Mouse (Mus musculus): ENCODE results near the gene Armc7. TPM values are rescaled to one million over a fixed set of nuclear protein-coding genes. Genes with fewer than 3 reads are reported as not detected.
"Not testable (repeated sequence)": the region's sequence is repeated elsewhere in the genome, so short reads cannot be mapped to it uniquely, and the experiment has no call there.

The Armc7 gene
- polyA plus RNA-seq, 1 experiment from 2014 or later = 9.0 TPM

DNA sequence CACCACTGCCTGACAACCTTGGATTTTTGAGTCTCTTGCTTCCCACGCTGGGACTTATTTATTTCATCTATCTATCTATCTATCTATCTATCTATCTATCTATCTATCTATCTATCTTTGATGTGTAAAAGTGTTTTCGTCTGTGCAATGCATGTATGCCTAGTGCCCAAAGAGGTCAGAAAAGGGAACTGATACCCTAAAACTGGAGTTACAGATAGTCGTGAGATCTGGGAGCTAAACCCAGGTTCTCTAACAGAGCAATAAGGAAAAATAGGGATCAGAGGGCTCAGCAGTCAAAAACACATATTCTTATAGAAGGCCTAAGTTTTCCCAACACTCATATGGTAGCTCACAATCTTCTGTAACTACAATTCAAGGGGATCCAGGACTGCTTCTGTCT lies 44.1 kb downstream of the Armc7 start:
- H3K4me3 ChIP-seq (ENCODE audit: low read depth, low read length) = no peak overlapping the region
- H3K9me3 ChIP-seq (ENCODE audit: control insufficient read depth, low read length) = no peaks in the 10 kb centered on the region
- no peak overlapping the region for H3K27ac ChIP-seq (ENCODE audit: low read depth, low read length)
- no peak for ATAC-seq (ENCODE audit: low FRiP score)
- no peak overlapping the region for H3K9ac ChIP-seq (ENCODE audit: low read depth, low read length)
- no peak overlapping the region for H3K4me2 ChIP-seq (replicated peaks; ENCODE audit: low read depth, low read length)
- 0 out of 2 replicates have a peak, but pooled peaks cover 2% of the 10 kb centered on the region for H3K36me3 ChIP-seq (ENCODE audit: control insufficient read depth, insufficient read depth, low read length)
- no peak for DNase-seq (ENCODE audit: low spot score)
- no peaks in the 10 kb centered on the region for H3K27me3 ChIP-seq (ENCODE audit: control insufficient read depth, insufficient read depth, low read length)
- 91% methylated on average over 3 of the region's 3 CpGs for WGBS
- no peaks in the 10 kb centered on the region for H3K4me1 ChIP-seq (replicated peaks; ENCODE audit: control insufficient read depth, insufficient read depth, low read length)

DNA sequence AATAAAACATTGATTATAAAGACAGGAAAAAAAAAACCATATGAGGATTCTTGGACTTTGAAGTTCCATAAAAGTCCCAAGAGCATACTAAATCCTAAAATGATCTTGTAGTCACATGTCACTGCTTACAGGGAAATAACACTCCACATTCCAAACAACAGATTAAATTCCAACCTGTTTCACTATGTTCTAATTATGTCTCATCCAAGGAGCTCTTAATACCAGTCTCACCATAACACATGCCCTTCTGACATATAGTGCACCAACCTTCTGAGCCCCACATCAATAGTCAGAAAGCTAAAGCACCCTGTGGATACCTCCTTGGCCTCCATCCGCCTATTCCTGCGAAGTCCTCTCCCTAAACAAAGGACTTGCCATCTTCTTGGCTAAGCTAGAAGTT lies 44.8 kb downstream of the Armc7 start:
- ATAC-seq (ENCODE audit: low FRiP score) = no peak
- Histone ChIP-seq H3K9ac (ENCODE audit: low read depth, low read length) (no peak overlapping the region), H3K36me3 (ENCODE audit: control insufficient read depth, insufficient read depth, low read length) (0 out of 2 replicates have a peak, but pooled peaks cover 2% of the 10 kb centered on the region), H3K9me3 (ENCODE audit: control insufficient read depth, low read length) (no peaks in the 10 kb centered on the region), H3K4me3 (ENCODE audit: low read depth, low read length) (no peak overlapping the region), H3K27me3 (ENCODE audit: control insufficient read depth, insufficient read depth, low read length) (no peaks in the 10 kb centered on the region), H3K4me2 (replicated peaks; ENCODE audit: low read depth, low read length) (no peak overlapping the region), H3K4me1 (replicated peaks; ENCODE audit: control insufficient read depth, insufficient read depth, low read length) (no peaks in the 10 kb centered on the region), H3K27ac (ENCODE audit: low read depth, low read length) (no peak overlapping the region)
- 61% methylated on average over 2 of the region's 2 CpGs for WGBS
- DNase-seq (ENCODE audit: low spot score) = no peak

GRCm38 (mm10) chr11:115521080-115521479 lies 45.6 kb downstream of the Armc7 start:
- Histone ChIP-seq H3K4me1 (replicated peaks; ENCODE audit: control insufficient read depth, insufficient read depth, low read length) (no peaks in the 10 kb centered on the region), H3K9ac (ENCODE audit: low read depth, low read length) (no peak overlapping the region), H3K4me3 (ENCODE audit: low read depth, low read length) (no peak overlapping the region), H3K4me2 (replicated peaks; ENCODE audit: low read depth, low read length) (no peak overlapping the region), H3K9me3 (ENCODE audit: control insufficient read depth, low read length) (no peaks in the 10 kb centered on the region), H3K36me3 (ENCODE audit: control insufficient read depth, insufficient read depth, low read length) (0 out of 2 replicates have a peak, but pooled peaks cover 4% of the 10 kb centered on the region), H3K27me3 (ENCODE audit: control insufficient read depth, insufficient read depth, low read length) (no peaks in the 10 kb centered on the region), H3K27ac (ENCODE audit: low read depth, low read length) (no peak overlapping the region)
- no peak for ATAC-seq (ENCODE audit: low FRiP score)
- WGBS = 82% methylated on average over 4 of the region's 4 CpGs
- no peak for DNase-seq (ENCODE audit: low spot score)

DNA sequence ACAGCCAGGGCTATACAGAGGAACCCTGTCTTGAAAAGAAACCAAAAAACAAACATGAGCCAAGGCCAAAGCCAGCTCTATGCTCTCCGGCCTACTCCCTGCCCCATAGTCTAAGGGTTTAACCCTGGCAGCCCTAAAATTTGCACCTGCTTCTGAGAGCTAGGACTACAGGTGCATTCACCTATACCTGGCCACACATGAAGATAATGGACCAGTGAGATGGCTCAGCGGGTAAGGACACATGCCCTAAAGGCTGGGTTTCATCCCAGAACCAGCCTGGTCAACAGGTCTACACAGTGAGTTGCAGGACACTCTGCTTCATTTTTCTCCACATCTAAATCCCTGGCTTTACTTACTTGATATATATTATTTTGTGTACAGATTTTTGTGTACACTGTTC lies 46.8 kb downstream of the Armc7 start:
- no peak overlapping the region for H3K9ac ChIP-seq (ENCODE audit: low read depth, low read length)
- H3K9me3 ChIP-seq (ENCODE audit: control insufficient read depth, low read length) = no peaks in the 10 kb centered on the region
- H3K36me3 ChIP-seq (ENCODE audit: control insufficient read depth, insufficient read depth, low read length) = peaks cover 5% of the 10 kb centered on the region; the same call in 1 of the 2 replicates
- H3K4me1 ChIP-seq (replicated peaks; ENCODE audit: control insufficient read depth, insufficient read depth, low read length) = no peaks in the 10 kb centered on the region
- no peaks in the 10 kb centered on the region for H3K27me3 ChIP-seq (ENCODE audit: control insufficient read depth, insufficient read depth, low read length)
- no peak overlapping the region for H3K4me3 ChIP-seq (ENCODE audit: low read depth, low read length)
- H3K27ac ChIP-seq (ENCODE audit: low read depth, low read length) = no peak overlapping the region
- 91% methylated on average over 2 of the region's 2 CpGs for WGBS
- DNase-seq (ENCODE audit: low spot score) (no peak), ATAC-seq (ENCODE audit: low FRiP score) (no peak)
- H3K4me2 ChIP-seq (replicated peaks; ENCODE audit: low read depth, low read length) = no peak overlapping the region

DNA sequence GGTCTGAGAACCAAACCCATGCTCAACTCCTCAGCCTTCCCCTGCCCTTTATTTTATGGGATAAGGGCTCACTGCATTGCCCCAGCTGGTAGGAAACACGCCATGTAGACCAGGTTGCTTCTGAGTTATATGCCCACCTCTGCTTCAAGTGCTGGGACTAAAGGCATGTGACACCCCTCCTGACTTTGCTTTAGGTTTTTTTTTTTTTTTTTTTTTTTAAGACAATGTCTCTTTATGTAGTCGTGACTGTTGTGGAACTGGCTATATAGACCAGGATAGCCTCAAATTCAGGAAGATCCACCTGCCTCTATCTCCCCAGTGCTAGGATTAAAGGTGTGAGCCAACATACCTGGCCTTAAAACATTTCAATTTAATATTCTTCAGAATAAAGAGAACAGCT lies 47.2 kb downstream of the Armc7 start:
- Histone ChIP-seq H3K4me1 (replicated peaks; ENCODE audit: control insufficient read depth, insufficient read depth, low read length) (no peaks in the 10 kb centered on the region), H3K4me3 (ENCODE audit: low read depth, low read length) (no peak overlapping the region), H3K36me3 (ENCODE audit: control insufficient read depth, insufficient read depth, low read length) (peaks cover 7% of the 10 kb centered on the region; the same call in 1 of the 2 replicates), H3K27ac (ENCODE audit: low read depth, low read length) (no peak overlapping the region), H3K9me3 (ENCODE audit: control insufficient read depth, low read length) (no peaks in the 10 kb centered on the region), H3K9ac (ENCODE audit: low read depth, low read length) (no peak overlapping the region), H3K27me3 (ENCODE audit: control insufficient read depth, insufficient read depth, low read length) (no peaks in the 10 kb centered on the region), H3K4me2 (replicated peaks; ENCODE audit: low read depth, low read length) (no peak overlapping the region)
- no peak for ATAC-seq (ENCODE audit: low FRiP score)
- WGBS = 81% methylated on average over 2 of the region's 2 CpGs
- no peak for DNase-seq (ENCODE audit: low spot score)

- peaks cover 17% of the 10 kb centered on the region; the same call in 1 of the 2 replicates for H3K36me3 ChIP-seq (ENCODE audit: control insufficient read depth, insufficient read depth, low read length)
- WGBS = 89% methylated on average over 3 of the region's 3 CpGs
- not testable (repeated sequence) for ATAC-seq (ENCODE audit: low FRiP score); H3K9ac ChIP-seq (ENCODE audit: low read depth, low read length); H3K4me3 ChIP-seq (ENCODE audit: low read depth, low read length); DNase-seq (ENCODE audit: low spot score); H3K27me3 ChIP-seq (ENCODE audit: control insufficient read depth, insufficient read depth, low read length); H3K4me1 ChIP-seq (replicated peaks; ENCODE audit: control insufficient read depth, insufficient read depth, low read length); H3K4me2 ChIP-seq (replicated peaks; ENCODE audit: low read depth, low read length); H3K27ac ChIP-seq (ENCODE audit: low read depth, low read length); H3K9me3 ChIP-seq (ENCODE audit: control insufficient read depth, low read length)
Observed at GRCm38 (mm10) chr11:115526446-115526845, 51.0 kb downstream of the Armc7 start.

DNA sequence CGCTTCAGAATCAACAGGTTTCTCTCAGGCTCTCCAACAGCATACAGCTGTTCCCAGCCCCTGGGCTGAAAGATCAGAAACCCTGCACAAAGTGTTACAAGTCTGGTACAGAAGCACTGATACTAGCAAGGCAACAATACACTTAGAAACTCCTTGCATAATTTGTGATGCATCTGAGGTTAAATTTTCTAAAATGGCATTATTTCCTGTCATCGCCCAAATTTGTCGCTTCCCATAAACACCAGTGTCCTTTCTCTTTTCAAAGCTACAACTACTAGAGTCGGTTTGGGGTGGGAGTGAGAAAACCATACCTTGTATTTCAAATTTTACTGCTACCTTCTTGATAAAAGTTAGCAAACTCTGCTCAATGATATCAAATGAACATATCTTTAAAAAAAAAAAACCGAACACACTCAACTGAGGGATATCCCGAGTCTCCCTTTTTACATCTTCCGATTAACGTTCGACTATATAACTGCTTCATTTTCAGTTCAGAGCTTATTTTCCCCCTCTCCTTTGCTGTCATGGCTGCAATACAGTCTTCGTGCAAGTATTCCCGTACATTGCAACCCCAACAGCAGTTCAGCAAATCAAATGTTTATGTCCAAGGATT lies 59.4 kb downstream of the Armc7 start:
- Histone ChIP-seq H3K4me1 (replicated peaks; ENCODE audit: control insufficient read depth, insufficient read depth, low read length) (no peaks in the 10 kb centered on the region), H3K9ac (ENCODE audit: low read depth, low read length) (peak overlapping the region; percentile 97), H3K27me3 (ENCODE audit: control insufficient read depth, insufficient read depth, low read length) (no peaks in the 10 kb centered on the region), H3K27ac (ENCODE audit: low read depth, low read length) (peak overlapping the region; percentile 100), H3K36me3 (ENCODE audit: control insufficient read depth, insufficient read depth, low read length) (peaks cover 13% of the 10 kb centered on the region), H3K9me3 (ENCODE audit: control insufficient read depth, low read length) (no peaks in the 10 kb centered on the region), H3K4me2 (replicated peaks; ENCODE audit: low read depth, low read length) (peak overlapping the region; percentile 70), H3K4me3 (ENCODE audit: low read depth, low read length) (peak overlapping the region; percentile 94)
- WGBS = 9% methylated on average over 11 of the region's 11 CpGs
- ATAC-seq (ENCODE audit: low FRiP score) = no peak
- DNase-seq (ENCODE audit: low spot score) = no peak

- Histone ChIP-seq H3K36me3 (ENCODE audit: control insufficient read depth, insufficient read depth, low read length) (peaks cover 10% of the 10 kb centered on the region), H3K4me2 (replicated peaks; ENCODE audit: low read depth, low read length) (peak overlapping the region; percentile 70), H3K4me1 (replicated peaks; ENCODE audit: control insufficient read depth, insufficient read depth, low read length) (no peaks in the 10 kb centered on the region), H3K4me3 (ENCODE audit: low read depth, low read length) (peak overlapping the region; percentile 94), H3K9me3 (ENCODE audit: control insufficient read depth, low read length) (no peaks in the 10 kb centered on the region), H3K9ac (ENCODE audit: low read depth, low read length) (peak overlapping the region; percentile 97), H3K27ac (ENCODE audit: low read depth, low read length) (peak overlapping the region; percentile 100), H3K27me3 (ENCODE audit: control insufficient read depth, insufficient read depth, low read length) (no peaks in the 10 kb centered on the region)
- peak; percentile 78 for DNase-seq (ENCODE audit: low spot score)
- ATAC-seq (ENCODE audit: low FRiP score) = peak; percentile 74
- 0% methylated on average over 42 of the region's 84 CpGs for WGBS
Observed at GRCm38 (mm10) chr11:115535401-115536037, 60.1 kb downstream of the Armc7 start.

All from hindbrain, embryonic 11.5 days (tissue).